8 mouse cellular contexts compared by ENCODE assay signal in genomic region chr3:76008564-76009183, GRCm38 (mm10). TPM values are rescaled to one million over a fixed set of nuclear protein-coding genes. Genes with fewer than 3 reads are reported as not detected.
DNase-seq lines count a peak whose midpoint lies in the region; ATAC-seq lines count a peak whose summit lies in the region.

No protein-coding gene starts in this region.

- ATAC-seq in frontal cortex, adult (ENCODE audit: low TSS enrichment): peak; percentile 93
- peak; percentile 94 for ATAC-seq in megakaryocyte progenitor cell, adult 5-6 weeks (replicated peaks; ENCODE audit: poor library complexity)

- H3K4me1 ChIP-seq in forebrain, embryonic 10.5 days: no peaks in the 10 kb centered on the region

- no peak overlapping the region for H3K4me3 ChIP-seq in forebrain, embryonic 10.5 days

- H3K36me3 ChIP-seq in forebrain, embryonic 10.5 days (replicated peaks): no peaks in the 10 kb centered on the region

- H3K9me3 ChIP-seq in forebrain, embryonic 10.5 days: no peaks in the 10 kb centered on the region

- 34% methylated on average over 3 of the region's 3 CpGs for WGBS in forebrain, embryonic 10.5 days

- no peak for DNase-seq in frontal cortex, postnatal 25 days (ENCODE audit: low spot score in 2 of 2)
- DNase-seq in 3134 (ENCODE audit: extremely low read depth, insufficient read length, low spot score): peak; percentile 11
- peak; percentile 20 for DNase-seq in adrenal gland, postnatal 10 days
- peak; percentile 23 for DNase-seq in forebrain, embryonic 10.5 days (ENCODE audit: extremely low spot score, low spot score)
- DNase-seq in kidney, postnatal 14 days: peak; percentile 23
- DNase-seq in yolk sac, embryonic 10.5 days (ENCODE audit: low spot score): no peak

- H3K27me3 ChIP-seq in forebrain, embryonic 10.5 days (ENCODE audit: poor library complexity, severe bottlenecking): no peaks in the 10 kb centered on the region

- no peak overlapping the region for H3K27ac ChIP-seq in forebrain, embryonic 10.5 days

RNA-seq across cellular contexts. Expression of gene Golim4, which starts 51.9 kb away (rescaled TPM):
- 10 to 100 TPM; 52.0 to 55.1 TPM for total RNA-seq in adrenal gland, postnatal 10 days (2021)
- polyA plus RNA-seq in forebrain, embryonic 10.5 days (2016; fragmentation: Nextera tagmentation; extraction: Ambion mirVana): 50.1 and 57.1 TPM in 2 replicates
- 38.8 and 44.3 TPM in 2 replicates for total RNA-seq in megakaryocyte progenitor cell, adult 5-6 weeks (2015)
- 38.9 and 49.8 TPM in 2 replicates for total RNA-seq in megakaryocyte progenitor cell, adult 5-6 weeks (2017)

Comparison
In these comparisons a context has a peak if more than half of its experiments do, and no peak if none do; other contexts are left out.
1. DNase-seq: peak in 3134 (single experiment), adrenal gland, postnatal 10 days (single experiment), forebrain, embryonic 10.5 days (single experiment) and kidney, postnatal 14 days (single experiment); none in frontal cortex, postnatal 25 days (0 of 2) and yolk sac, embryonic 10.5 days (single experiment).